Mouse (Mus musculus): ENCODE data around the gene Kcne4.
"Not testable (repeated sequence)": the region's sequence is repeated elsewhere in the genome, so short reads cannot be mapped to it uniquely, and the experiment has no call there.

The Kcne4 gene

GRCm38 (mm10) chr1:78816639-78817038, at the start of gene Kcne4:
Gene Kcne4 (plus strand): TSS chr1:78816758.
- DNase-seq (ENCODE audit: low spot score), result no peak

DNA sequence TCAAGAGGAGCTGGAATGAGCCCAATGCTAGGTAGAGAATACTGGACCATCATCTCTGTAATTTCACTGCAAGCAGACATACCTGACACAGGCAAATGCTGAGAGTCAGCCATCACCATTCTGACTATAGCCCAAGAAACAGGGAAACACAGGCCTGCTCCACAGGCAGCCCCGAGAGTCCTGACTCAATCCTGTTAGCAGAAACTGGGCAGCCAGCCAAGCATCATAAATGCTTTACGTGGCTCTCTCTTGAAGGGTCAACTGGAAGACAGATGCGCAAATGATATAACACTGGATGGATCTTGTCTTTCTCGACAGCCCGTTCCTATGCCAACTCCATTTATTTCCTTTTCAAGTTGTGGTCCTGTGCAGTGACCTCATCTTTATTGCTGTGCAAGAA, 34.7 kb upstream of the Kcne4 start:
- no peak for DNase-seq (ENCODE audit: low spot score)

DNA sequence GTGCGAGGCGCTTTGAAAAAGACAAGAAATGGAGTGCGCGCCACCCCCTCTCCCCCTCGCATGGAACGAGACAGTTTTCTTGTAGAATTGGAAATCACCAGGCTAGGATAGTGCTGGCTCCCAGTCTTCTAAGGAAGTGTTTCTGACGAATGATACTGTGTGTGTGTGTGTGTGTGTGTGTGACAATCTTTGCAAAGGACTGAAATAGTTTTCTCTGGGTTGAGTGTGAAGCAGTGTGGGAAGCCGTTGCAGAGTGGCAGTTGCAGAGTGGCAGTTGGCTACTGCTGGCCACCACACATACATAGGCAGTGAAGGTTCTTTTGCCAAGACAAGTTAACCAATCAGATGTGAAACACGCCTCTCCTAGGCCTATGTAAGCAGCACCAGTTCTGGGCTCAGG, 31.6 kb upstream of the Kcne4 start:
- DNase-seq (ENCODE audit: low spot score), result not testable (repeated sequence)

DNA sequence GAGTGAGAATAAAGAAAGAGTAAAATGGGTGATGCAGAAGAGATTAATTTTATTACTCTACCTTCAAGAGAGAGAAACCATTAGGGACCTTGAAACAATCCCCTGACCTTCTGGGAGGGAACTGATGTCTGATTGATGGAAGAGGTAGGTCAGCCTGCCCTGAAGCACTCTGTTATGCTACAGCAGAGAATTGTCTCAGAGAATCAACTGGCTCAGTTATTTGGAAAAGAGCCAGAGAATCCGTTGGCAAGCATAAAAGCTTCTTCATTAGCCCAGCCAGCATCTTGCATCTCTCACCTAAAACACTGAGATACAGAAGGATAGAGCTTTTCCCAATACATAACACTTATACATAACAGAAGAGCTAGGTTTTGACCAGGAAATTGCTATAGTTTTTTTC, 26.8 kb upstream of the Kcne4 start:
- no peak for DNase-seq (ENCODE audit: low spot score)

DNA sequence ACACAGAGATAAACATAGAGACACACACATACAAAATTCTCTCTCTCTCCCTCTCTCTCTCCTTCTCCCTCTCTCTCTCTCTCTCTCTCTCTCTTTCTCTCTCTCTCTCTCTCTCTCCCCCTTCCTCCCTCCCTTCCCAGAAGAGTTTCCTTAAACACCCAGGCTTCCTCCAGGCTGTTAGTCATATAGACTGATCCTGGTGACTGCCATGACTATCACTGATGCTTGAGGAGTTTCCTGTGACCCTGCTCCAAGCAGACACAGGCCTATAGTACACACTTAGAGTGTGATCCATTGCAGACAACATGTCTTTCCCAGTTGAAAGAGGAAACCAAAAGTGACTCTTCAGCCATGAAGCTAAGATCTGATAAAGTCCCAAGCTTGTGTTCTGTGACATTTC, 9.1 kb upstream of the Kcne4 start:
- DNase-seq (ENCODE audit: low spot score), result no peak

GRCm38 (mm10) chr1:78809819-78810218, 6.7 kb upstream of the Kcne4 start:
- DNase-seq (ENCODE audit: low spot score), result no peak

DNA sequence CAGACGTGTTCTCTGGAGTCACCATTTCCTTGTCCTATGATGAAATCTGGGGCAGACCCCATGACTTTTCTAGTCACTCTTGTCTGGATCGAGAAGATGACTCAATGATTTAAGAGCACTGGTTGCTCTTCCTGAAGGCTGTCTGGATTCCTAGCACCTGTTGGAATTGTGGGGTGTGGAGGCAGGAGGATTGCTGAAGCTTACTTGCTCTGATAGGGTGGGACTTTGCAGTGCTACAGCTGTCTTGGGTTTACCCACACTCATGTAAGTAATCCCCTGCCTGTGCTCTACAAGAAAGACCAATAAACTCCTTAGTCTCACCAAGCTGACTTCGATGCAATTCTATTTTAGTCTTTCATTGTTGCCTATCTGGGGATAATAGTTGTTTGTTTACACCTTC, 5.7 kb upstream of the Kcne4 start:
- DNase-seq (ENCODE audit: low spot score), result no peak

DNA sequence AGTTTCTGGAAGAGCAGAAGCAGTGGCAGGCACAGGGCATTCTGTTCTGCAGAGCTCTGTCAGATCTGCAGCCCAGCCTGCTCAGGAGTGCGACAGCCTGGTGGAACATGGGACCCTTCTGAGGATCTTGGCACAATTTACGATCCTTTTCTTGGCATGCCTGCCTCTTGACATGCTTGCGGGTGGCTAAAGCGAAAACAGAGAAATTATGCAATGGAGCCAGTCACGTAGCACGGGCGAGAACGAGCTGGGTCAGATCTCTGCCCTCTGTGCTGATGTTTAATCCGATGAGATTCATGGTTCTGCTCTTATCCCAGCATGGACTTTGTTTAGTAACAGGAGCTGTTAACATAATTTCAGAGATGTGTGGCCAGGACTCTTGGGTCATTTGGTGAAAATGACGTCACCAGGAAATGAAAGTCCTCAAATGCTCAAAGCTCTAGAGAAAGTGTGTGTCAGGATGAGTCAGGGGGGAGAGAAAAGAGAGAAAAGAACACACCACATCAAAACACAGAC, 4.5 kb upstream of the Kcne4 start:
- no peak for DNase-seq (ENCODE audit: low spot score)

DNA sequence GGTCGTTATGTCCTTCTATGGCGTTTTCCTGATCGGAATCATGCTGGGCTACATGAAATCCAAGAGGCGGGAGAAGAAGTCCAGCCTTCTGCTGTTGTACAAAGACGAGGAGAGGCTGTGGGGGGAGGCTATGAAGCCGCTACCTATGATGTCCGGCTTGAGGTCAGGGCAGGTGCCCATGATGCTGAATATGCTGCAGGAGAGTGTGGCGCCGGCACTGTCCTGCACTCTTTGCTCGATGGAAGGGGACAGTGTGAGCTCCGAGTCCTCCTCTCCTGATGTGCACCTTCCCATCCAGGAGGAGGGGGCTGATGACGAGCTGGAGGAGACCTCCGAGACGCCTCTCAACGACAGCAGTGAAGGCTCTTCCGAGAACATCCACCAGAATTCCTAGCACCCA, 1.2 kb downstream of the Kcne4 start:
- no peak for DNase-seq (ENCODE audit: low spot score)

- no peak for DNase-seq (ENCODE audit: low spot score)
Observed at GRCm38 (mm10) chr1:78818630-78819526, 2.3 kb downstream of the Kcne4 start.

DNA sequence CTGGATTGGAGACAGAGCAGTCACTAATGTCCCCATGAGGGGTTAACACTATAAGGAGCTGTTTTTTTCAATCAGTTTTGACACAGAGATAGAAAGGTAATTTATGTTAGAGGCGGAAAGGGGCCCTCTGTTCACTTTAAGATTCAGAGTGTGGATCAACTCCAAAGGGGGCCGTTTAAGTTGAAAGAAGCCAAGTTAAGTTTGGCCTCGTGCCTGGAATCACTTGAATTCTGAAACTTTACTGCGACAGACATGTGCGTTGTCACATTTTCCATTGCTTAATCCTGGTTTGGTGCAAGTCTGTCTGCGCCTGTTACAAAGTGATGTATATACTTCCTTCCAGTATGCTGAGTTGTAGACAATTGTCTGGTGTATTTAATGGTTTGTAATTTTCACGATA, 3.0 kb downstream of the Kcne4 start:
- no peak for DNase-seq (ENCODE audit: low spot score)

- DNase-seq (ENCODE audit: low spot score), result no peak
Observed at GRCm38 (mm10) chr1:78820176-78820575, 3.6 kb downstream of the Kcne4 start.

- no peak for DNase-seq (ENCODE audit: low spot score)
Observed at GRCm38 (mm10) chr1:78821111-78821510, 4.6 kb downstream of the Kcne4 start.

DNA sequence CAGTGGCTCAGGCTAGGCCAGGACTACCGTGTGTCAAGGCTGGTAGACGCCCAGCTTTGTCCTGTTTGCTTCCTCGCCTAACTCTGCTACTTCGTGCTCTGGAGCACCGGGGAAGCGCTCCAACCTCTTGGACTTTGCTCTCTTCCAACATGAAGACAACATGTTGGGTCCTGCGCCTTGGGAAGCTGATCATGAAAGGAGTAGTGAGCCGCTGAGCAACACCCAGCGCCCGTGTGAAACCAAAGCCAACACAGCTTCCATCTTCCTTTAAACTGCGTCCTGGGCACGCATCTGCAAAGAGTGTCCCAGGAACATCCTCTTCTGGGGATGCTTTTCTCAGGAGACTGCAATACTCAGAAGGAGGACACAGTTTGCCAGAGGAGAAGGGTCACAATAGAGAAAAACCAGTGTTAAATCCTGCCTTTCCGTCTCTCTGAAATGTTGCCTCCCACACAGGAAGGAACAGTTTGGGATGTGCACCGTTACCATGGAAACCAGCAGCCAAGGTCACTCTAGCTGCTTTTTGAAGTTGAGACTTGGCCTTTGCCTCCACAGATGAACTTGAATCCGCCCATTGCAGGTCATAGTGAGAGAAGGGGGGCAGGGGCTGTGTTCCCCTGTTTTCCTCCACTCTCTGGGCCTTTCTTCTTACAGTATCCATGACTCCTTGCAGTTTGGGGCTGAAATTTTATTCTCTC, 5.3 kb downstream of the Kcne4 start:
- DNase-seq (ENCODE audit: low spot score), result no peak

DNA sequence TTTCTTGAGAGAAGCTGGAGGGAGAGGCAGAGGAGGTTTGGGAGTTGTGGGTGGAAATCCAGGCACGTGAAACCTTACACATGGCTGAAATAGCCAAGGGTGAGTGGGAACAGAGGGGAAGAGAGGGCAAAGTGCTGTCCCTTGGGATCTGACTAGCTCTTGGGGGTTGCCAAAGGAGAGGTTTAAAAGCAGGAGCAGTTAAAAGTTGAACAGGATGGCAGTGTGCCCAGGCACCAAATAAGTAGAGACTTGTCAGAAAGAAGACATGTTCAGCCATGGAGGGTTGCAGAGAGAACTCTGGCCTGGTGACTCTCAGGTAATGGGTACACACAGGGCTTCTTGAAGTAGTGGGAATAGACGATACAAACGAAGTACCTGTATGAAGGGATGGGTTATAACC, 8.7 kb downstream of the Kcne4 start:
- no peak for DNase-seq (ENCODE audit: low spot score)

DNA sequence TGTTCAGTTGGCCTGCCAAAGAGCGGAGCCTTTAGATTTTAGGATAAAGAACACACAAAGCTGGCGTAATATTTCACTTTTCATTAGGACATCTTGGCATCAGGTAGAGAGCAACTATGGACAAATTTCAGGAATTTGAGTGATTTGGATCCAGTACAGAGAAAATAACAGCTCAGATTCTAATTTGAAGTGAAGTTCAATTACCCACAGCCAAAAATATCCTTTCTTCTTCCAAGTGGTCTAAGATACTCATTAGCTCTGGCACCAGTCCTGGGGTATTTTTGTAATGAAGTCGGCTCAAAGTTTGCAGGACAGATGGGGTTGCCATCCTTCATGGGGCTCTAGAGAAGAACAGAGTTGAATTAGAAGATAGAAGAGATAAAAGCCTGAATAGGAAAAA, 21.9 kb downstream of the Kcne4 start:
- no peak for DNase-seq (ENCODE audit: low spot score)

- DNase-seq (ENCODE audit: low spot score), result no peak
Observed at GRCm38 (mm10) chr1:78840769-78841168, 24.2 kb downstream of the Kcne4 start.

- DNase-seq (ENCODE audit: low spot score), result no peak
Observed at GRCm38 (mm10) chr1:78845661-78846060, 29.1 kb downstream of the Kcne4 start.

DNA sequence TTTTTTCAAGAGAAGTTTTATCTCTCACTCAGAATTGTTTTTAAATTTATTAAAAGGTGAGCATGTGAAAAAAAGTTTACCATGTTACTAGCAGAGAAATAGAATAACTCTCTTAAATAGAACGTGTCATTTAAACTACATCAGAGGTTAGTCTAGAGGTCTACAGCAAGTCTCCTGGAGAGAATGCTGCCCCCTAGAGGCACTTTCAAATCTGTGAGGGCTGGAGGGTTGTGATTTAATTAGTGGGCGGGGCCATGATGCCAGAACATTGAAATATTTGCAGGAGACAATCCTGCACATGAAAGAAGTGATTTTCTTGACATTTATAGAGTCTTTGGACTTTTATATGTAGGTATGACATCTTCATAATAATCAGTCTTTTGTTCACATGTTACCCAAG, 29.9 kb downstream of the Kcne4 start:
- DNase-seq (ENCODE audit: low spot score), result no peak

GRCm38 (mm10) chr1:78852408-78853093, 36.0 kb downstream of the Kcne4 start:
- no peak for DNase-seq (ENCODE audit: low spot score)

- DNase-seq (ENCODE audit: low spot score), result no peak
Observed at GRCm38 (mm10) chr1:78853094-78853445, 36.5 kb downstream of the Kcne4 start.

GRCm38 (mm10) chr1:78854306-78854705, 37.7 kb downstream of the Kcne4 start:
- DNase-seq (ENCODE audit: low spot score), result no peak

- no peak for DNase-seq (ENCODE audit: low spot score)
Observed at GRCm38 (mm10) chr1:78859573-78859972, 43.0 kb downstream of the Kcne4 start.
